Mouse (Mus musculus) embryo, embryonic 10 days (tissue): ENCODE results near the gene Ucma.
A peak's percentile ranks its signal among the peaks of the same experiment; 100 is the strongest.

Experiments
- DNase-seq: peaks from one replicate; pipeline ENCODE4 v3.0.0-alpha.2; 2015; ENCODE audit warnings: low spot score

Gene Ucma

DNA sequence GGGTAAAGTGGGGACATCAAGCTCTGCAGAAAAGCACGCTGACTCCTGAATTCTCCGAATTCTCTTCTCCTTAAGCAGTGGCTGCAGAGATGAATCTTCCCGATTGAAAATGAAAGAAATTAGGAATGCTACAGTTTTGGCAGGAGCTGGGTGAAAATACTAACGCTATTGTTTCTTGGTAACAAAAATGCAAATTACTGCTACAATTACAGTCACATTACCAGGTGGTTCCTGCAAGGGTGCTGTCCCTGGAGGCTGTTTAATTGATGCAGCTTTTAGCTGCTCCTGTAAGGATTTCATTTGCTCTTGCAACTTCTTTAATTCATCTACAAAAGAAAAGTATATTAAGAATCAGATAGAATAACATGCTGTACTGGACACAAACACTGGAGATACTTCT is 31.2 kb downstream of the Ucma start:
- no peak for DNase-seq

- no peak for DNase-seq
These were observed 36.1 kb downstream of the Ucma start for GRCm38 (mm10) chr2:5011898-5012490.

DNA sequence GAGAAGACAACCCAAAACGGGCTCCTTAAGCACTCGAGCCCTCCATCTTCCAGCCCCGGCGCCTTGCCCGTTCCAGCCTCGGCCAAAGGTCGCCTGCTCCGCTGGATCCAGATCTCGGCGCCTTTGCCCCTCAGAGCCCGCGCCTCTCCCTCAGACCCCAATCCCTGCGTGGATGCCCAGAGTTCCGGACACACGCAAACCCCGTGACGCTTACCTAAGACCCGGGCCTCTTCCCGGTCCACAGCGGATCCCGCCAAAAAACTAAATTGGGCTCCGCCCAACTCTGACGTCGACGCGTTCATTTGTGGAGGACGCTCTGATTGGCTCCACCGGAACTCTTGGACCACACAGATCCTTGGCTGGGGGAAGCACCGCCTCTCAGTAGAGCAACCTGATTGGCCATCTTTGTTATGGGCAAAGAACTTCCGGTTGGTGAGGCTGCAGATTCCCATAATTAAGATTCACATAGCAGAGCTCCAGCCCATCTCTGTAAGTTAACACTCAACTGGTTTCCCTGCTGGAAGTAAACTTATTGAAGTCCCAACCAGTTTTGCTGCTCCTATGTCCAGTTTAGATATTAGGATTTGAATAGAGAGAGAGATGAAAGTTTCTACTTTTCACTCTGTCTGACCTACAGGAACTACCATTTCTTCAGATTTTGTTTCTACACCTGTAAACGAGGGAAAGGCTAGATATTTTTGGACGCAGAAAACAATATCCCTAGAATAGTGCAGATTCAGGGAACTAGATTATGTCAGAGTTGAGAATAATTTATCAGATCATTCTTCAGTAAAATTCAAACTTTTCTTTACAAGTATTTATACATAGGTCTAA is 36.8 kb downstream of the Ucma start, which contains the start of gene Mcm10:
TSS of gene Mcm10 (minus strand) at position 301 of the 834 bp plus-strand sequence.
- peak; percentile 97 for DNase-seq

GRCm38 (mm10) chr2:5014616-5015015 is 38.7 kb downstream of the Ucma start:
- no peak for DNase-seq

- DNase-seq: no peak
These were observed 39.6 kb downstream of the Ucma start for GRCm38 (mm10) chr2:5015527-5015926.

DNA sequence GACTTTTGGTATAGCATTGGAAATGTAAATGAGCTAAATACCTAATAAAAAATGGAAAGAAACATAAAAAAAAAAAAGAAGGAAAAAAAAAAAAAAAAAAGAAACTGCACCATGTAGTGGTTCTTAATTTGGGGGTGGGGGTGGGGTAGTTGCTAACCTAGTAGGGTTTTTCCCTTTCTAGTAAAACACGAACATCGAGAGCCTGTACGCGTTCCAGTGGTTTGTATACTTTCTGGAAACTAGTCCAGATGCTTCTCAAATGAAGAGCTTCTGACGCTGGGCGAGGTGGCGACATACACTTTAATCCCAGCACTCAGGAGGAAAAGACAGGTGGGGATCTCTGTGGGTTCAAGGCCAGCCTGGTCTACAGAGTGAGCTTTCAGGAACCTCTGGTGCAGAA is 41.0 kb downstream of the Ucma start:
- no peak for DNase-seq

DNA sequence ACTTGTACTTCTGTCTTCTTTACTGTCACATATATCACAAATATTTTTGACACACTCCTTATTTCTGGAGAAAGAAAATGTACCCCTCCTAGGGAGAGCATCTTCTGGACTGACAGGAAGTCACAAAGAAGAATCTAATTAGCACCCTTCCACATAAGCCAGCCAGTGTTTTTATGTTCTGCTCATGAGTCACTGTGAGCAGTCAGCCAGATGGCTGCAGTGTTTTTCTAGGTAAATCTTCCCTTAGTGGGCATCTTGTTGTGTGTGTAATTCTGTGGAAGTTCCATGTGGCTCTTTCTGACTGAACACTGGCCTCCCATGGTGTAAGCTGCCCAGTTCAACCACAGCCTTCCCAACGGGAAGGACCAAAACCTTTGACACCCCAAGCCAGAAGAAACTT is 43.8 kb downstream of the Ucma start:
- no peak for DNase-seq

- DNase-seq: no peak
These were observed 47.4 kb downstream of the Ucma start for GRCm38 (mm10) chr2:5023275-5023674.

- peak; percentile 20 for DNase-seq
These were observed 47.9 kb downstream of the Ucma start for GRCm38 (mm10) chr2:5023699-5024399.

- no peak for DNase-seq
These were observed 49.3 kb downstream of the Ucma start for GRCm38 (mm10) chr2:5025162-5025733.

DNA sequence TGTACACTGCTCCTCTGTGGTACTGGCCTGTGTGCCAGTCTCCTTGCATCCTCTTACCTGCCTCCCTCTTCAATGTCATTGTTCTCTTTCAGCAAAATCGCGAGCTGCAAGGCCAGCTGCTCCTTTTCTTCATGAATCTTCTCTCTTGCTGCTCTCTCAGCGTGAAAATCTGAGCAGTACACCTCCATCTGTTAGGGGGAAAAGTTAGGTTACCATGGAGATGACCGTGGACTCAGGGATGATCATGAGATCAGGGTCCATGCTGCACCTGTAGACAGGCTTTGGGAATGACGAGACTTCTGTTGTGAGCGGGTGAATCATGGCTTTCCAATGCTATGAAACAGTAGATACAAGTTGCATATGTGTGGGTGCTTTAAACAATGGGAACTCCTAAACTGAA is 51.1 kb downstream of the Ucma start:
- no peak for DNase-seq

DNA sequence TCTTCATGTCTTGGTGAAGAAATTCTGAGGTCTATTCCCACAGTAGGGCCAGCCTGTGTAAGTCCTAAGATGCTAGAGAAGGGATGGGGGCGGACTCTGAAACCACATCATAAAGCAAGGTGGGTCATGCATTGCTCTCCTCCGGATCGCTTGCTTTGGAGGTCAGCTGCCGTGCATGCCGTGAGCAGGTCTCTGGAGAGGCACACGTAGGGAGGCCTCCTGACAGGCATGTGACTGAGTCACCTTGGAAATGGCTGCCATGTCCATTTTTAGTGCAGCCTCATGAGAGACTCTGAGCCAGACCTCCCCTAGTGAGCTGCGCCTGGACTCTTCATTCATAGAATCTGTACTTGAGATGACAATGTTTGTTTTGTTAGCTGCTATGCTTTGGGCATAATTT is 52.1 kb downstream of the Ucma start:
- no peak for DNase-seq

DNA sequence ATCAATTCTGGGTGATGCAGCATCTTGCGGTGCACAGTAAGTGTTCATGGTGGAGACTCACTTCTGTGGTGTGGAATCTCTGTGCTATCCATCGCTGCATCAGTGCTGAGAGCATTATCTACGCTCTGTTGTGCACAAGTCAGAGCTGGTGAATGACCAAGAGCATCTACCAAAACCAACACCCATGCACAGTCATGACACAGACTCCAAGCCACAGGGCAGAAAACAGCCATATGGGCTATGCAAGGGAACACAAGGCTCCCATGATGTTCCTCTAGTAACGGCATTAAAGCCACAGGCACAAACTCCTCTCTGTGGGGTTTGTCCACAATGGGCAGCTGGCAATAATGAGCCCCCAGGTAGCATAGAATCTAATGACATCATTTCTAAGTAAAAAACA is 53.9 kb downstream of the Ucma start:
- no peak for DNase-seq

GRCm38 (mm10) chr2:5031215-5031614 is 55.3 kb downstream of the Ucma start:
- DNase-seq: no peak

GRCm38 (mm10) chr2:5032665-5033064 is 56.7 kb downstream of the Ucma start:
- no peak for DNase-seq

- DNase-seq: no peak
These were observed 57.9 kb downstream of the Ucma start for GRCm38 (mm10) chr2:5033546-5034420.

DNA sequence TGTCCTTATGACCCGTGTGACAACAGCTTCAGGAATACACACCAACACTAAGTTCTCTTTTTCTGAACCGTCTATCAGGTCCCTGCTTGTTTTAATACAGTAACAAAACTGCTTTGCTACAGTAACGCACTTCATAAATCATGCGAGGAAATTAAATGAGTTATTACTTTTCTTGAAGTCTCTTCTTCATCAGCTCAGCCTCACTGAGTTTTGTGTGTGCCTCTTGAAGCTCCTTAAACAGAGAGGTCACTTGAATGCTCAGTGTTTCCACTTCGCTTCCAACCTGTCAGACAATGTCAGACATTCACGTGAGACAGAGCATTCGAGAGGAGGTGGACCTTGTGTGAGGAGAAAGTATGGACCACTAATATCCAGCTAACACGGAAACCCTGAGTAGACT is 58.9 kb downstream of the Ucma start:
- DNase-seq: no peak

DNA sequence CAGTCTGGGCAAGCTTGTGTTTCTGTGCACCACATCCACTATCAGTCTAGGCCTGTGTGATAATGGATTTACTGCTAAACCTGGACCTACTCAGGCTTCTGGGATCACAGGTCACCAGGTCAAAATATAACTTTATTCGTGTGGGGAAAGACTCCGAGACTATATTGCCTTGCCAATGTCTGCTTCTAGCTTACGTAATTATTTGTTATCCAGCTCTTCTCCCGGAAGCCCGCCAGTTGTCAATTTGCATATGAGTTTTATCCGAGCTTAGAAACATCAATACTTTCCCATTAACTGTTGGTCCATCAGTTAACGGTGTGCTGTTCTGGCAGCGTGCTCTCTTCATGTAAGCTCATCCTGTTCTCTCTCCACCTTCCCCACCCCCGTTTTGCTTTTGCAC is 59.3 kb downstream of the Ucma start:
- DNase-seq: no peak
